Mouse (Mus musculus): ENCODE measurements at regions not wholly inside any gene's neighbourhood (a gene's known extent, or its start where the extent isn't known, plus 50 kb on each side); places are given as distances from the start of the nearest gene placed in this dataset.
A peak's percentile ranks its signal among the peaks of the same experiment; 100 is the strongest.

GRCm38 (mm10) chr13:79453227-79453626 lies 1253.7 kb upstream of the Nr2f1 start:
- no peaks in the 10 kb centered on the region for H3K36me3 ChIP-seq (ENCODE audit: insufficient read depth, low read length)
- H3K27me3 ChIP-seq (ENCODE audit: insufficient read depth, low read length): no peaks in the 10 kb centered on the region
- H3K9me3 ChIP-seq (ENCODE audit: low read length): peaks cover 17% of the 10 kb centered on the region
- no peak overlapping the region for H3K4me3 ChIP-seq (replicated peaks; ENCODE audit: low read length)
- TF ChIP-seq POU5F1 (IDR thresholded peaks at IDR 0.05; ENCODE audit: borderline replicate concordance, low read length) (no peak), CTCF (conservative IDR thresholded peaks at IDR 0.05; ENCODE audit: low read length) (peak; percentile 36), NANOG (IDR thresholded peaks at IDR 0.05; ENCODE audit: borderline replicate concordance, low read length) (no peak)
- no peaks in the 10 kb centered on the region for H3K4me1 ChIP-seq (replicated peaks; ENCODE audit: low read depth, low read length)

DNA sequence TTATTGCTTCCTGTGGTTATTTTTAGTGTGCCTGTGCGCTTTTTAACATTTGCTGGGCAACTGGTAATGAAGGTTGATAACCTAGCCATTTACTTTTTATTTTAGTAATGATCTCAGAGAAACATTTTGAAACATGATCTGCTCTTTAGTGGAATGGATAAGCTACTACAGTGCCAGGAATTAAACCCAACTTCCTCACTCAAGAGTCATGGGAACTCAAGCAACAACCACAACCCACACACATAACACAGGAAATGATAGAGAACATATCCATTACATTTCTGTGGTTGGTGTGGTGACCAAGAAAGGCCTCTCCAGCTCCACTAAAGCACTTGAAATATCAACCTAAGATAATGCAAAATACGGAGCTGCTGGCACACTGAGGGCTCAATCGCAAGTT lies 1243.6 kb upstream of the Nr2f1 start:
- Histone ChIP-seq H3K27me3 (ENCODE audit: insufficient read depth, low read length) (no peaks in the 10 kb centered on the region), H3K4me3 (replicated peaks; ENCODE audit: low read length) (no peak overlapping the region), H3K36me3 (ENCODE audit: insufficient read depth, low read length) (no peaks in the 10 kb centered on the region), H3K9me3 (ENCODE audit: low read length) (no peaks in the 10 kb centered on the region), H3K4me1 (replicated peaks; ENCODE audit: low read depth, low read length) (no peaks in the 10 kb centered on the region)
- TF ChIP-seq POU5F1 (IDR thresholded peaks at IDR 0.05; ENCODE audit: borderline replicate concordance, low read length): no peak
- TF ChIP-seq CTCF (conservative IDR thresholded peaks at IDR 0.05; ENCODE audit: low read length): no peak
- TF ChIP-seq NANOG (IDR thresholded peaks at IDR 0.05; ENCODE audit: borderline replicate concordance, low read length): no peak

- H3K36me3 ChIP-seq (ENCODE audit: insufficient read depth, low read length): no peaks in the 10 kb centered on the region
- H3K4me3 ChIP-seq (replicated peaks; ENCODE audit: low read length): no peak overlapping the region
- H3K27me3 ChIP-seq (ENCODE audit: insufficient read depth, low read length): no peaks in the 10 kb centered on the region
- H3K9me3 ChIP-seq (ENCODE audit: low read length): no peaks in the 10 kb centered on the region
- no peaks in the 10 kb centered on the region for H3K4me1 ChIP-seq (replicated peaks; ENCODE audit: low read depth, low read length)
- TF ChIP-seq NANOG (IDR thresholded peaks at IDR 0.05; ENCODE audit: borderline replicate concordance, low read length) (no peak), POU5F1 (IDR thresholded peaks at IDR 0.05; ENCODE audit: borderline replicate concordance, low read length) (no peak), CTCF (conservative IDR thresholded peaks at IDR 0.05; ENCODE audit: low read length) (no peak)
Measured at GRCm38 (mm10) chr13:79442701-79443100, 1243.1 kb upstream of the Nr2f1 start.

GRCm38 (mm10) chr13:79431465-79431864 lies 1231.9 kb upstream of the Nr2f1 start:
- H3K4me3 ChIP-seq (replicated peaks; ENCODE audit: low read length): no peak overlapping the region
- no peaks in the 10 kb centered on the region for H3K4me1 ChIP-seq (replicated peaks; ENCODE audit: low read depth, low read length)
- TF ChIP-seq CTCF (conservative IDR thresholded peaks at IDR 0.05; ENCODE audit: low read length) (no peak), POU5F1 (IDR thresholded peaks at IDR 0.05; ENCODE audit: borderline replicate concordance, low read length) (no peak), NANOG (IDR thresholded peaks at IDR 0.05; ENCODE audit: borderline replicate concordance, low read length) (no peak)

DNA sequence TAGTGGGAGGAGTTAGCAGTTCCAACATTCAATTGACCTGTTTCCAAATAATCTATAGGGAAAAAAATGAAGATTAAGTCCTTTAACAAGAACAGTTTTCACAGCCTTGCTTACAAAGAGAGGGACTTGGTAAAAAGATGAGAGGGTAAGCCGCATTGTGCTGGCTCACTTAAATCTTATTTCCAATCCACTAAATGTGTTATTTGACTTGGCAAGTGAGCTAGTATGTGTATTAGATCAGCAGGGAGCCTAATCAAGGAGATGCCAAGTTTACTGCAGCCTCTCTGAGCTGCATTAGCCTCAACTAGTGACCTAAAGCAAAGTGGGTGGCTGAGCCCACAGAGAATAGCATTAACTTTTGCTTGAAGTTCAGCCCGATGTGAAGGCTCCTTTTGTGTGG lies 1231.4 kb upstream of the Nr2f1 start:
- no peaks in the 10 kb centered on the region for H3K36me3 ChIP-seq (ENCODE audit: insufficient read depth, low read length)
- no peak for TF ChIP-seq CTCF (conservative IDR thresholded peaks at IDR 0.05; ENCODE audit: low read length)
- TF ChIP-seq NANOG (IDR thresholded peaks at IDR 0.05; ENCODE audit: borderline replicate concordance, low read length): no peak
- no peak for TF ChIP-seq POU5F1 (IDR thresholded peaks at IDR 0.05; ENCODE audit: borderline replicate concordance, low read length)
- no peak overlapping the region for H3K4me3 ChIP-seq (replicated peaks; ENCODE audit: low read length)
- no peaks in the 10 kb centered on the region for H3K9me3 ChIP-seq (ENCODE audit: low read length)
- H3K27me3 ChIP-seq (ENCODE audit: insufficient read depth, low read length): no peaks in the 10 kb centered on the region
- no peaks in the 10 kb centered on the region for H3K4me1 ChIP-seq (replicated peaks; ENCODE audit: low read depth, low read length)

More at GRCm38 (mm10) chr13:79431465-79431864, 1231.9 kb upstream of the Nr2f1 start:
- Histone ChIP-seq H3K9me3 (ENCODE audit: low read length) (no peaks in the 10 kb centered on the region), H3K27me3 (ENCODE audit: insufficient read depth, low read length) (no peaks in the 10 kb centered on the region), H3K36me3 (ENCODE audit: insufficient read depth, low read length) (no peaks in the 10 kb centered on the region)

GRCm38 (mm10) chr13:79430562-79430961 lies 1231.0 kb upstream of the Nr2f1 start:
- no peak for TF ChIP-seq NANOG (IDR thresholded peaks at IDR 0.05; ENCODE audit: borderline replicate concordance, low read length)
- no peak for TF ChIP-seq CTCF (conservative IDR thresholded peaks at IDR 0.05; ENCODE audit: low read length)
- TF ChIP-seq POU5F1 (IDR thresholded peaks at IDR 0.05; ENCODE audit: borderline replicate concordance, low read length): no peak
- Histone ChIP-seq H3K4me1 (replicated peaks; ENCODE audit: low read depth, low read length) (no peaks in the 10 kb centered on the region), H3K9me3 (ENCODE audit: low read length) (no peaks in the 10 kb centered on the region), H3K27me3 (ENCODE audit: insufficient read depth, low read length) (no peaks in the 10 kb centered on the region), H3K4me3 (replicated peaks; ENCODE audit: low read length) (no peak overlapping the region), H3K36me3 (ENCODE audit: insufficient read depth, low read length) (no peaks in the 10 kb centered on the region)

DNA sequence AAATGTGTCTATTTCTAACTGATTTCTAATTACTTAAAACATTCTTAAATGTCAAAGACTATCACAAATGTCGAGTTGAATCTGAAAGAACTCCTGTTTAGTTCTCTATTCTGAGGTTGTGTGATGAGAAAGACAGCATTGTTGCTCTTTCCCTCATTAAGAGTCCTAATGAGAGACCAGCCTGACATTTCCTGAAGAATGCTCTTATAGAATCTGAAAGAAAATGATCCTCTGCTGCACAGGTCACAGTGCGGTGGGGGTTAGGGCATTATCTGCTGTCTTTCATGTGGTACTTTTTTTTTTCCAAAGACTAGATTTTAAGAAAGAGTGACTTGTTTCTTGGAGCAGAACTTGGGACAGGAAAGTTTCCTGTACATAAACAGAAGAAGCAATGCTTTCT lies 1218.3 kb upstream of the Nr2f1 start:
- no peak overlapping the region for H3K4me3 ChIP-seq (replicated peaks; ENCODE audit: low read length)
- no peaks in the 10 kb centered on the region for H3K9me3 ChIP-seq (ENCODE audit: low read length)
- TF ChIP-seq CTCF (conservative IDR thresholded peaks at IDR 0.05; ENCODE audit: low read length) (no peak), POU5F1 (IDR thresholded peaks at IDR 0.05; ENCODE audit: borderline replicate concordance, low read length) (no peak), NANOG (IDR thresholded peaks at IDR 0.05; ENCODE audit: borderline replicate concordance, low read length) (no peak)
- H3K27me3 ChIP-seq (ENCODE audit: insufficient read depth, low read length): no peaks in the 10 kb centered on the region
- no peaks in the 10 kb centered on the region for H3K4me1 ChIP-seq (replicated peaks; ENCODE audit: low read depth, low read length)
- H3K36me3 ChIP-seq (ENCODE audit: insufficient read depth, low read length): no peaks in the 10 kb centered on the region

GRCm38 (mm10) chr13:79400082-79400481 lies 1200.5 kb upstream of the Nr2f1 start:
- H3K36me3 ChIP-seq (ENCODE audit: insufficient read depth, low read length): no peaks in the 10 kb centered on the region
- no peak for TF ChIP-seq CTCF (conservative IDR thresholded peaks at IDR 0.05; ENCODE audit: low read length)
- no peak for TF ChIP-seq NANOG (IDR thresholded peaks at IDR 0.05; ENCODE audit: borderline replicate concordance, low read length)
- TF ChIP-seq POU5F1 (IDR thresholded peaks at IDR 0.05; ENCODE audit: borderline replicate concordance, low read length): no peak
- H3K4me1 ChIP-seq (replicated peaks; ENCODE audit: low read depth, low read length): no peaks in the 10 kb centered on the region
- no peaks in the 10 kb centered on the region for H3K9me3 ChIP-seq (ENCODE audit: low read length)
- no peak overlapping the region for H3K4me3 ChIP-seq (replicated peaks; ENCODE audit: low read length)
- H3K27me3 ChIP-seq (ENCODE audit: insufficient read depth, low read length): no peaks in the 10 kb centered on the region

- Histone ChIP-seq H3K4me3 (replicated peaks; ENCODE audit: low read length) (no peak overlapping the region), H3K9me3 (ENCODE audit: low read length) (no peaks in the 10 kb centered on the region), H3K36me3 (ENCODE audit: insufficient read depth, low read length) (no peaks in the 10 kb centered on the region), H3K4me1 (replicated peaks; ENCODE audit: low read depth, low read length) (no peaks in the 10 kb centered on the region), H3K27me3 (ENCODE audit: insufficient read depth, low read length) (no peaks in the 10 kb centered on the region)
- TF ChIP-seq POU5F1 (IDR thresholded peaks at IDR 0.05; ENCODE audit: borderline replicate concordance, low read length) (no peak), NANOG (IDR thresholded peaks at IDR 0.05; ENCODE audit: borderline replicate concordance, low read length) (no peak), CTCF (conservative IDR thresholded peaks at IDR 0.05; ENCODE audit: low read length) (no peak)
Measured at GRCm38 (mm10) chr13:79393938-79394337, 1194.4 kb upstream of the Nr2f1 start.

Data from E14TG2a.4 (cell line).